Mouse (Mus musculus) G1E (cell line): ENCODE results near the gene Rasgrp2.

Experiments
- CTCF ChIP-seq: IDR thresholded peaks from 2 replicates; pipeline ENCODE4 v1.5.1; 2012; ENCODE audit warnings: low read depth, low read length, inconsistent platforms, mixed read lengths
- GATA1 ChIP-seq: IDR thresholded peaks from 2 replicates; pipeline ENCODE4 v1.6.1; 2012; ENCODE audit warnings: borderline replicate concordance, low read length, inconsistent platforms, mixed read lengths
- POLR2AphosphoS5 ChIP-seq: IDR thresholded peaks from 2 replicates; pipeline ENCODE4 v1.6.1; 2012; ENCODE audit warnings: low read depth, low read length, inconsistent platforms; ENCODE audit not compliant: insufficient replicate concordance
- TAL1 ChIP-seq: conservative IDR thresholded peaks from 2 replicates; pipeline ENCODE4 v1.6.1; 2012; ENCODE audit warnings: low read depth, low read length, inconsistent platforms, mixed read lengths

DNA sequence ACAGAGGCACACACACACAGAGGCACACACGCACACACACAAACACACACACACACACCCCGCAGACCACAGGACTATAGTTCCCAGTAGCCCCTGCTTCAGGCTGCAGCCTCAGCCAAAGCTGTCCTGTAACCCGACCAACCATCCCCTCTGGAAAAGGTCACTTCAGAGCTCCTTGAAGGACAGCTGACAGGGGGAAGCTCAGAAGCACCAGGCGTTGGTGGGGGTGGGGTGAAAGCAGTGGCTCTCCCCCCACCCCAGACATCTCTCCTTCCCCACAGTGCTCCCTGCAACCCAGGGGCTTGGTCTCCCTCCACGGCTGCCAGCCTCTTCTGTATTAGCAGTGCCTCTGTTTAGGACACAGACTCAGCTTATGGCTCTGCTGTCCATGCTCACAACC lies 15.7 kb upstream of the Rasgrp2 start:
- TF ChIP-seq CTCF, result no peak
- no peak for TF ChIP-seq GATA1
- no peak for TF ChIP-seq POLR2AphosphoS5
- no peak for TF ChIP-seq TAL1
